Mouse (Mus musculus): ENCODE results near the gene Sult1c2.
"Not testable (repeated sequence)": the region's sequence is repeated elsewhere in the genome, so short reads cannot be mapped to it uniquely, and the experiment has no call there.

Gene Sult1c2

DNA sequence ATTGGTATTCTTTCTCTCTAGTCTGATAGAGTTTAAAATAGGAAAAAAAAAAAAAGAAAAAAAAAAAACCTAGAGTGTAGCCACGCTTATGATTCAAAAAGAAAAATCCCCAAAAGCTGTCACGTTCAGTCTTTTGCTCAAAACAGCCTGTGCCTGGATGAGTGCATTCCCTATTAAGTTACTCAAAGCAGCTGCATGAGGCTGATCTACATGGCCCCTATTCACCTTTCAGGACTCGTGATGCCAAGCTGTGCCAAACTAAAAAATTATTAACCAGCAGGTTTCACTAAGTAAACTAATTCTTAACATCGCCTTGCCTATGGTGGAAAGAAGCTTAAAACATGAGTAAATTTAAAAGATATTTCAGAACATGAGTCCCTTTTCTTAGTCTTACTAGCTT, at the start of gene Sult1c2:
Sult1c2 (minus strand) TSS at position 134 of the 400 bp plus-strand sequence.
- in situ Hi-C loops (cut with MboI, MseI) = no loop called here

DNA sequence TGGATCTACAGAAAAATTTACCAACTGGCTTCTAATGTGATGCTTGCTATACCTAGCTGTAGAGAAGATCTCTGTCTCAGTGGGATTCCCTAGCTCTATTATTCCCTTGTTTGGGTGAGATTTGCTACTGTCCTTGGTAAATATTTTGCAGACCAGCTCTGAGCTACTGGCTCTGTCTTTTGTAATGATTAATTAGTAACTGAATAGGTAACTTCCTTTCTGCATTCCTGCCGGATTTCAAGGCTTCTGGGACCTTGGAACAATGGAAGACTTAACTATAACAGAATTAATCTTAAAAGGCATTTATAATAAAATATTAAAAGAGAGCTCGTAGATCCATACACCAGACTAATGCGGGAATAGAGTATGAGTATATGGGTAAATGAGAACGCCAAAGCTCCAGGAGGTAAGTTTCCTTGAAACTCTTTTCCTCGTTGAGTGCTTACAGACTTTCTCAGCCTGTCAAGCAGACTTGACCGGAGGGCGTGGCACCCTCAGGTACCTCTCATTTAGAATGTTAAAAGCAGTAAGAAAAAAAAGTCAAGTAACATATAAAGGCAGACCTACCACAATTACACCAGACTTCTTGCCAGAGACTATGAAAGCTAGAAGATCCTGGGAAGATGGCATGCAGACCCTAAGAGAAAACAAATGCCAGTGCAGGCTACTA, 33.0 kb upstream of the Sult1c2 start:
- in situ Hi-C loops (cut with MboI, MseI) = not testable (repeated sequence)

DNA sequence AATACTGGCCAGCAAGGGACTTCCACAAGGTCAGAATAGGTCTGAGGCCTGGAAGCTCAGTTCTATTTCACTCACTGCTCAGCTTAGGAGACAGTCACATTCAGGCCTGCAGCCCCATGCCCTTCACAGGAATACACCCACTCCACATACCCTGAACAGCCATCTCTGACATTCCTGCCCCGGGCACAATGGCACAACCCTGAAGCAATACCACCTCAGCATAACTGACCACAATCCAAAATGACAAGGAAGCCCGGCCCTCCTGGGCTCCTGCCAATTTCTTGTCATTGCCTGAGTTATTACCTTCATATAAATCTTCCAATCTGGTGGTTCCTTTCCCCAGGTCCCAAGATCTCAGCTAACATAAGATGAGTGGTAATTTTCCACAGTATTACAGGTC, 28.3 kb upstream of the Sult1c2 start:
- in situ Hi-C loops (cut with MboI, MseI) = no loop called here

DNA sequence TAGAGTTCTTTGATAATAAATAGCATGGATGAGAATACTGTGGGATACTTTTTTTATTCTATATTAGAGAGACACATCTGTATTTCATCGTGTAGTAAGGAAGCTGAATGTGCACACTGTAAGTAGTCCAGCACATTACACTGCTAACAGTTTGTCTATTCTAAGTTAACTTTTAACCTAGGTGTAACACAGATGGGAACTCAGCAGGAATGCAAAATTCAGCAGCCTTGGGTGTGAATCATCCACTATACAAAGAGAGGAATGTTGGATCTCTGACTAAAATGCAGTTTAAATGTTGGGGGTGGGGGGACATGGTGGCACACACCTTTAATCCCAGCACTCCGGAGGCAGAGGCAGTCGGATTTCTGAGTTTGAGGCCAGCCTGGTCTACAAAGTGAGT, 26.1 kb upstream of the Sult1c2 start:
- in situ Hi-C loops (cut with MboI, MseI) = no loop called here

DNA sequence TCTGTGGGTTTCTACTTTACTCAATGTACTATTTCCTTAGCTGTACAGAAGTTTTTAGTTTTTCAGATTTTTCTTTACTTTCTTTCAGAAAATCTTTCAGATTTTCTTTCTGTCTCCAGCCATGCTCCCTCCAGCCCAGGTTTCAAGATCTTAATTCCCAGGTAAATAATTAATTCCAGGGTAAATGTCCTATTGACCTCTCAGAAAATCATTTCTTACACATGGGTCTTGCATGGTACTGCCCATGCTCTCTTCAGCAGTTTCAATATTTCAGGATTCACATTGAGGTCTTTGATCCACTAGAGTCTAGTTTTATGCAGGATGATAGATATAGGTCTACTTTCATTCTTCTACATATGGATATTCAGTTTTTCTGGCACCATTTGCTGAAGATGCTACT, 23.8 kb upstream of the Sult1c2 start:
- in situ Hi-C loops (cut with MboI, MseI) = loop anchor here (5.0 kb wide), 1 partner anchor 78 kb away; no protein-coding TSS in a partner anchor

DNA sequence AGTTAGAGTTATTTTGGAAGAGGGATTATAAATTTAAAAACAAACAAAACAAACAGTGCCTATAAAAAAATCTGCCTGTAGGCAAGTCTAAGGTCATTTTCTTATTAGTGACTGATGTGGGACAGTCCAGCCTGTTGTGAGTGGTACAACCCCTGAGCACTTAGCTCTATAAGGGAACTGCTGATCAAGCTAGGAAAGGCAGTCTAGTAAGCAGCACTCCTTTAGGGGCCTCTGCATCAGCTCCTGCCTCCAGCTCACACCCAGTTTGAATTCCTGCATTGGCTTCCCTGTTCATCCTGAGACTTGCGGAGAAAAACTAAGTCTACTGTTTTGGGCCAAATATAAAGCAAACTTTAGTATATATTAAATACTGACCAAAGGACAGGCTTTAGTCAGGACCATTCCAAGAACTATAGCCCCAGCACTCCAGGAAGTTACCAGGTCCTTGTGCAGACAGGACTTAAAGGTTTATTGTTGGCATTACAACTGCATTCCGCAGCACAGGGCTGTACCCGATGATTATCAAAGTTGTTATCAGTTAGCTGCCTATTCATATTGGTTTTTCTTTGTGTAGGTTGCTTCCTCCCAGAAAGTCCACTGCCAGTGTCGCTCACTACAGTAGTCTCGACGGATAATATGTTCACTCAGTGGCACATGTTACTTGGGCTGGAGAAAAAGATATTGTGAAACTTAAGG, 19.3 kb upstream of the Sult1c2 start:
- in situ Hi-C loops (cut with MboI, MseI) = loop anchor here (5.0 kb wide), 1 partner anchor 73 kb away; no protein-coding TSS in a partner anchor

DNA sequence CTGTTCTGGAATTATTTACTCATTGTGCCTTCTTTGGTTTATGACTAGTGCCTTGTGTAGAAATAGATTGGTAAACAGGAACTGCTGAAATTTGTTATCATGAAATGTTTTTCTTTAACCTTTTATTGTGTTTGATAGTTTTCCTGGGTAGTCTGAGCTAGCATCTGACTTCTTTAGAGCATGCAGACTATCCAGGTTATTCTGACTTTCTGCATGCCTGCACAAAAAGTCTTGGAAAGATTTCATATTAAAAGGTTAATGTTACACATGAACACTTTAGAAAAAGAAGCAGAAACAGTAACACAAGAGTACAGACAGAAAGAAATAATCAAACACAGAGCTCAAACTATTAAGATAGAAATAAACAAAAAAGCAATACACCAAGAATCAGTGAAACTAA, 14.4 kb upstream of the Sult1c2 start:
- in situ Hi-C loops (cut with MboI, MseI) = no loop called here

DNA sequence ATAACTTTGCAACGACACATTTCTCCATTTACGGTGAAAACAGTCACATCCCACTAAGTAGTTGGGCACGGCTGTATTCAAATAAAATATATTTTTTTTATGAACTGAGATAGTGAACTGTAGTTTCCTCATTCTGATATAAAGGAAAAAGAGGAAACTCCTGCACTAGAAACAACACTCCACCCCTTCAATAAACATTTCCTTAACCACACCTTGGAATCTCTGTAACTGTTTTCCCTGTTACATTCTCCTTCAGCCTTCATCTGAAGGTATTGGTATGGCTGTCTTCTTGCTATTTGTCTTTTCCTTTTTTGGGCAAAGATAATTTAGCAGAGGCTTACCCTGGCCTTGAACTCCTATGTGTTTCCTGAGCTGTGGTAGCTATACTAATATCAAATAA, 8.9 kb upstream of the Sult1c2 start:
- in situ Hi-C loops (cut with MboI, MseI) = no loop called here

DNA sequence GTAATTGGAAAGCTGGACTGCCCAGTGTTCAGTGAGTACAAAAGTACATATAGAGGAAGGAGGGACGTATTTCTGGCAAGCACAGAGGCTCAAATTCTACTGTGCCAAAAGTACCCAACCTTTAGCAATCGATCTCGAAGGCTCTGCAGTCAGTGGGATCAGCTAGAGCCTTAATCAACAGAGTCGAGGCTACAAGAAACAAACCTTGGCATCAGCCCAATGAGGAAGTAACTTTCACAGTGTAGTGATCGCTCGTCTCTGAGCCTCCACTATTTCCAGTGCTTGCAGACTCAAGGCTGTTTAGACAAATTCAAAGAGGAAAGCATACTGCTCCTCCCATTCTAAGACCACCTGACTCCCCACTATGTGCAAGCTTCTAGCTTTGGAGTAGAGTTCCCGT, 343 bp downstream of the Sult1c2 start:
- in situ Hi-C loops (cut with MboI, MseI) = no loop called here

DNA sequence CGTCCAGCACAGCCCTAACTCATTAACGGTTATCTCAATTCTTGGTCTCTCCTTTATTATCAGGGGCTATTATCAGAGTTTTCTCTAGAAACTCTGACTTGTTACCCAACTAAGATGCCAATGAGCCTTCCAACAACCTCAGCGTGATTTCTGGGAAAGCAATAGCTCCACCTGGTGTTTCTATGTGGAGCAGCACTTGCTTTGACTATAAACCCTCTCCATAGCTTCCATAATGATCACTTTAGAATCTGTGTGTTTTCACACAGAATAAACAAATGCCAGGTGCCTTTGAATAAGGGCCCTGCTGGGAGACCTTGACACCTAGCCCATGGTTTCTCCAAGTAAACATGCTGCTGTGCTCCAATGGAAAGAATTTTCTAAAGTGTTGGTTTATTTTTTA, 12.8 kb downstream of the Sult1c2 start:
- in situ Hi-C loops (cut with MboI, MseI) = loop anchor here (10.0 kb wide), 1 partner anchor 289 kb away; no protein-coding TSS in a partner anchor

DNA sequence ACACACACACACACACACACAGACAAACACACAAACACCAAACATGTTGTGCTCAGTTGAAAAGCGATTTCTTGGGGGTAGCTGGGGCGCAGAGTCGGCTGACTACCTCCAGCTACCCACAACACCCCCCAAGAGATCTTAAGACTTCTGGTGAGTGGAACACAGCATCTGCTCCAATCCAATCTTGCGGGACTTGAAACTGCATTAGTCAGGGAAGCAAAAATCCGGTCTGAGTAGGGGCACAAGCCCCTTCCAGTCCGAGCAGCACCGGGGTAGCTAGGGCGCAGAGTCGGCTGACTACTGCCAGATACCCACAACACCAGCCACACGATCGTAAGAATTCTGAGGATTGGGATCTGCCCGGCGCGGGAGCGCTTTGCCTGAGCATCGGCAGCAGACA, 42.2 kb downstream of the Sult1c2 start:
- in situ Hi-C loops (cut with MboI, MseI) = not testable (repeated sequence)

DNA sequence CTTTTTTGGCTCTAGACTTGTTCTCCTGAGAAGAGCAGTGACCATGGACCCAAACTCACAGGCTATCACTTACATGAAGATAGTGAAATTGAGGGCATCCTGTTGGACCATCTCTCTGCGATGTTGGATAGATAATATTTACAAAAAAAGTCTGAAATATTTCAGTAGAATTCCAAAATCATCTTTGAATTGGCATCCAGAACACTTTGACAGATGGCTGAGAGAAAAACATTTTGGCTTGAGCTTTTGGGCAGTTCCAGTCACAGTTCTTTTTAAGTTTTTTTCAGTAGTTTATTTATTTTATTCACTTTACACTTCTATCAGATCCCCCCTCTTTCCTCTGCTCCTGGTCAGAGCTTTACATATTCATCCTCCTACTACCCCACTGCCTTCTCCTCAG, 62.8 kb downstream of the Sult1c2 start:
- in situ Hi-C loops (cut with MboI, MseI) = no loop called here
